Mouse (Mus musculus): ENCODE measurements around the gene Sema4d. TPM values are rescaled to one million over a fixed set of nuclear protein-coding genes. Genes with fewer than 3 reads are reported as not detected.

Sema4d gene
- total and polyA plus RNA-seq, 2 experiments from 2014 or later: 13.7 to 33.1 TPM

DNA sequence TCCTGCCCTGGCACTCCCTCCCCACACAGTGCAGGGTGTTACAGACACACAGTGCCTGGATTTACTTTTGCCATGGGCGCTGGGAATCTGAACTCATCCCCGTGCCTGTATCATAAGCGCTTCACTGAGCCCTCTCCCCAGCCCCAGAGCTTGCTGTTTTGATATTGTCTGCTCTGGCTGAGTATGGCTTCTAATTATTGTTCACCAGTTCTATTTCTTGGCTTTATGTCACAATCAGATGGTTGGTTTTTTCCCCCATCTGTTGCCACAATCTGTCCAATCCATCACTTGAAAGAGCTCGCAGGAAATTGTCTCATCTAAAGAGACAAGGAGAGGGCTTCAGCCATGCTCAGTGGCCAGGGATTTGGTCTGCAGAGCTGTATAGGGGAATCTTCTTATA lies 12.1 kb upstream of the Sema4d start:
- H3K9ac ChIP-seq (replicated peaks; ENCODE audit: low read length): 0 out of 2 replicates have a peak overlapping the region, but pooled peaks have one; percentile 9
- peak; percentile 79 for DNase-seq (ENCODE audit: low spot score)
- H3K4me2 ChIP-seq (ENCODE audit: low read depth, low read length): no peak overlapping the region
- H3K27ac ChIP-seq: peak overlapping the region; percentile 80
- no peaks in the 10 kb centered on the region for H3K9me3 ChIP-seq (ENCODE audit: low read length)
- no peak for TF ChIP-seq CTCF (IDR thresholded peaks at IDR 0.05; ENCODE audit: low read depth)
- peak; percentile 41 for ATAC-seq
- WGBS: 50% methylated on average over 4 of the region's 4 CpGs
- H3K27me3 ChIP-seq (ENCODE audit: insufficient read depth, low read length): no peaks in the 10 kb centered on the region
- peaks cover 4% of the 10 kb centered on the region; the same call in 1 of the 2 replicates for H3K4me1 ChIP-seq (ENCODE audit: insufficient read depth, low read length)
- no peak overlapping the region for H3K4me3 ChIP-seq (ENCODE audit: low read length)
- H3K36me3 ChIP-seq (ENCODE audit: insufficient read depth, low read length): no peaks in the 10 kb centered on the region

DNA sequence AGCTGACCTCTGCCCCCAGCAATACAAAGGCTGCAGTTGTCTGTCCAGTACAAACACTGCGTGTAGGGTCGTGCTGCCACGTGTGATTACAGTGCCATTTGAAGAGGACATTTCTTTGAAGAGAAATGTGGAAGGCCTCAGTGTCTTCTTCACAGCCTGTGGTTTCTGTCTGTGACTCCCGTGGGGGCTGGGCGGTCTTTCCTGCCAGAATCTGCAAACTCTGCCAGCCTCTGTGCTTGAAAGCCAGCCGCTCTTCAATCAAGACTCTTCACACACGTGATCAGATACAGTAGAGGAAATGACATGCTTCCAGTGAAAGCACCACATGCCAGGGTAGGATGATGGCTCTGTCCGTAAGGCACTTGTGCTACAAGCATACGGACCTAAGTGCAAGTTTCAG lies 7.4 kb upstream of the Sema4d start:
- Histone ChIP-seq H3K27ac (no peak overlapping the region), H3K27me3 (ENCODE audit: insufficient read depth, low read length) (no peaks in the 10 kb centered on the region), H3K36me3 (ENCODE audit: insufficient read depth, low read length) (no peaks in the 10 kb centered on the region), H3K9ac (replicated peaks; ENCODE audit: low read length) (no peak overlapping the region), H3K4me1 (ENCODE audit: insufficient read depth, low read length) (no peaks in the 10 kb centered on the region), H3K4me3 (ENCODE audit: low read length) (no peak overlapping the region), H3K9me3 (ENCODE audit: low read length) (no peaks in the 10 kb centered on the region), H3K4me2 (ENCODE audit: low read depth, low read length) (no peak overlapping the region)
- DNase-seq (ENCODE audit: low spot score) (peak; percentile 51), ATAC-seq (peak; percentile 48; the same call in 1 of the 2 replicates)
- TF ChIP-seq CTCF (IDR thresholded peaks at IDR 0.05; ENCODE audit: low read depth): no peak
- 42% methylated on average over 9 of the region's 9 CpGs for WGBS

DNA sequence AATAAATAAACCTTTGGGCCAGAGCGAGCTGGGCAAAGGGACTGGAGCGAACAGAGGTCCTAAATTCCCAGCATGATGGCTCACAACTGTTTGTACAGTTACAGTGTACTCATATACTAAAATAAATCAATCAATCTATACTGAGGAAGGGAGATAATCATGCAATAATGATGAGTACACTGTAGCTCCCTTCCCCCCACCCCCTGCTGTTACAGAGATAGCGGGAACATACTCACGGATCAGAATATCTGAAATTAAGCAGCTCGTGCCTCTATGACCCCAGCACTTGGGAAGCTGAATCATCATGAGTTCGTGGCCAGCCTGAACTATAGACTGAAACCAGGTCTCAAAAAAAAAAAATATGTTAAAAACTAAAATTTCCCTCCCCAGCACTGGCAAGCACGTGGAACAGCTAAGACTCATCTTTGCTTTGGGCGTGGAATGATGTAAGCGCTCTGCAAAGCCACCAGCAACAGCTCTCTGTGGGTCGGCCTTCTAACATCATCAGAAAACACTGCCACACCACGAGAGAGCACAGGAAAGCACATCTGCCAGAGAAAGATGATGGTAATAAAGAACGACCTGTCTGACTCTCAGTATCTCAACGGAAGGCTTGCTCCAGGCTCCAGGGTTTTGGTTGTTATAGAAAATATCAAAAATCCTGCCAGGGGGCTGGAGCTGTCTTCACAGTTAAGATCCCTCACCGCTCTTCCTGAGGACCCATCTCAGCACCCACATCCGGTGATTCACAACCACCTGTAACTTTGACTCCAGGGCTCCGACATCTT lies 6.4 kb upstream of the Sema4d start:
- no peak for TF ChIP-seq CTCF (IDR thresholded peaks at IDR 0.05; ENCODE audit: low read depth)
- Histone ChIP-seq H3K4me2 (ENCODE audit: low read depth, low read length) (no peak overlapping the region), H3K27ac (no peak overlapping the region), H3K9me3 (ENCODE audit: low read length) (no peaks in the 10 kb centered on the region), H3K4me3 (ENCODE audit: low read length) (no peak overlapping the region), H3K9ac (replicated peaks; ENCODE audit: low read length) (no peak overlapping the region), H3K4me1 (ENCODE audit: insufficient read depth, low read length) (no peaks in the 10 kb centered on the region), H3K27me3 (ENCODE audit: insufficient read depth, low read length) (no peaks in the 10 kb centered on the region), H3K36me3 (ENCODE audit: insufficient read depth, low read length) (no peaks in the 10 kb centered on the region)
- no peak for ATAC-seq
- WGBS: 85% methylated on average over 16 of the region's 16 CpGs
- DNase-seq (ENCODE audit: low spot score): no peak

DNA sequence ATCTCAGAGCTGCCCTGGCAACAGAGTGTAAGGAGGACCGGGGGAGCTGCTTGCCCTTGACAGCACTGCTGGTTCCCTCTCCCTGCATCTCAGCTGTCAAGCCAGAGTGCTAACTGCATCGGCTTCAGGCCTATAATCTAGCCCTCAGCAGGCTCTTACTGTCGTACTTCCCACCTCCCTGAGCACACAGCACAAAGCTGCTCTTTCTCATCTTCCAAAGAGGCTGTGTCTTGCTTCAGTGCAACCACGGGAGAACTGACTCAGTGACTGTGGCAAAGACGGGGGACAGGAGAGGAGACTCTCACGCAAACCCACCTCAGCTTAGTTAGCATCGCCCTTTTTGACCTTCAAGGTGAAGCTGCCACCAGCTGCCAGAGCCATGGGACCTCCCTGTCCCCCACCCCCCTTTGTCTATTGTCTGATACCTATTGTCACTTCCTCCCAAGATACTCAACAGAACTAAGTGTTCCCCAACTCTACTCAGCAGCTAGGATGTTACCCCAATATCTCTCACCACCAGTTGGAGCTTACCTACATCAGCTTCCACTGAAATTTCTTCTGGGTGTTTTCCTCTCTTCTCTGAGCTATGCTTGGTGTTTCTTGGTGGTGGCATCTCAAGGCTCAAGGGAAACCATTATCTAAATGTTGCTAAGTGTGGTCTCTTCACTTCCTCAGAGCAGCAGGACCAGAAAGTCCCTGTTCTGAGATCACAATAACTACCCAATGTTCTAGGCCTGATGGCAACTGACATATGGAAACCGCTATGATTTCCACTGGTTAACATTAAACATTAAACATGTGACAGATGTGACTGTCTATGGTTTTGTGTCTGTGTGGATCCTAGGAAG lies 4.6 kb upstream of the Sema4d start:
- WGBS: 52% methylated on average over 8 of the region's 8 CpGs
- no peak overlapping the region for H3K4me2 ChIP-seq (ENCODE audit: low read depth, low read length)
- ATAC-seq (no peak), DNase-seq (ENCODE audit: low spot score) (no peak)
- no peak overlapping the region for H3K27ac ChIP-seq
- no peaks in the 10 kb centered on the region for H3K27me3 ChIP-seq (ENCODE audit: insufficient read depth, low read length)
- H3K4me1 ChIP-seq (ENCODE audit: insufficient read depth, low read length): no peaks in the 10 kb centered on the region
- no peaks in the 10 kb centered on the region for H3K9me3 ChIP-seq (ENCODE audit: low read length)
- no peak overlapping the region for H3K9ac ChIP-seq (replicated peaks; ENCODE audit: low read length)
- no peak for TF ChIP-seq CTCF (IDR thresholded peaks at IDR 0.05; ENCODE audit: low read depth)
- no peaks in the 10 kb centered on the region for H3K36me3 ChIP-seq (ENCODE audit: insufficient read depth, low read length)
- no peak overlapping the region for H3K4me3 ChIP-seq (ENCODE audit: low read length)

DNA sequence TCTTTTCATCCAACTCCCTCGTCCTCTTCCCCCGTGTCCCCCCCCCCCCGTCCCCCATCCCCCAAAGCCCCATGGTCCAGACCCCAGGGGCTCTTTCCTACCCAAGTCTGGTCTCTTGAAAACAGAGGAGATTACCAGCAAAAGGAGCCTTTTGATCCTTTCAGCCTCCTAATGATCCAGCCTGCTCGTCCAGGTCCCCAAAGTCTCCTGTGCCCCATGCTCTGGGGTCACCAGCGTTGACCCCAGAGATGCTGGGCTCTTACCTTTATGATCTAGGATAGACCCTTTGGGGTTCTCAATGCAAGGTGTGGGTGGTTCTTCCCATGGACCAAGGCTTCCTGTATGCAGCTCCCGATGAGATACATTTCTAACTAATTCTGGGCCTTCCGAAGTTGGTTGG lies 401 bp upstream of the Sema4d start:
- Histone ChIP-seq H3K36me3 (ENCODE audit: insufficient read depth, low read length) (no peaks in the 10 kb centered on the region), H3K4me3 (ENCODE audit: low read length) (peak overlapping the region; percentile 80), H3K27me3 (ENCODE audit: insufficient read depth, low read length) (no peaks in the 10 kb centered on the region), H3K9ac (replicated peaks; ENCODE audit: low read length) (no peak overlapping the region), H3K4me2 (ENCODE audit: low read depth, low read length) (peak overlapping the region; percentile 80), H3K27ac (no peak overlapping the region), H3K9me3 (ENCODE audit: low read length) (no peaks in the 10 kb centered on the region), H3K4me1 (ENCODE audit: insufficient read depth, low read length) (peaks cover 25% of the 10 kb centered on the region)
- DNase-seq (ENCODE audit: low spot score) (no peak), ATAC-seq (peak; percentile 6; the same call in 1 of the 2 replicates)
- WGBS: 38% methylated on average over 6 of the region's 7 CpGs
- TF ChIP-seq CTCF (IDR thresholded peaks at IDR 0.05; ENCODE audit: low read depth): no peak

DNA sequence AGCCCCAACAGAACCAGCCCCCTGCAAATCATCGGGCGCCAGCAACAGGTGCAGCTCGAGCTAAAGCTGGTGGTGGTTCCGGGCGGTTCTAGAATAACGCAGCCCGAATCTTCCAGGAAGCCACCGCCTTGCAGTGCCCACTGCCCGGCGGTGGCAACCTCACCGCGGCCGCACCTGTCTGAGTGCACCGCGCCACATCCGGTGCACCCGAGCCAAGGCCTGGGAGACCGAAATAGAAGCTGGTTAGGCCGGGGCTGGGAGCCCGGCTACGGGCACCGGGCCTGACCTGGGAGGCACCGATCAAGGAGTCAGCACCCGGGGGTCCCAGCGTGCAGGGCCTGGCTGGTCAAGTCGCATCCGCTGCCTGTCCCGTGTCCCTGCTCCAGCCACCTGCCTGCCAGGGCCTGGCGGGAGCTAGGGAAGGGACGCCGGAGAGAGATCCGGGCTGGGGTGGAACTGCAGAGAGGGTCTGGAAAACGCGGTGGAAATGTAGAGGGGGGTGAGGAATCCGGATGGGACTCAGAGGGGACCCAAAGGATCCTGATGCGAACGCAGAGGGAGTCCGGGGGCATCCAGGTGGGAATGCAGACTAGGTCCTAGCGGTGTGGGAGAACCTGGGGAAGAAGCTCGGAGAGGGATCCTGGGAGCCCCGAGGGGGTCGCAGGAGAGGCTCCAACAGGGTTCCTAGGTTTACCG lies 670 bp downstream of the Sema4d start:
- Histone ChIP-seq H3K9ac (replicated peaks; ENCODE audit: low read length) (peak overlapping the region; percentile 81), H3K4me3 (ENCODE audit: low read length) (peak overlapping the region; percentile 80), H3K4me2 (ENCODE audit: low read depth, low read length) (peak overlapping the region; percentile 80), H3K27ac (peak overlapping the region; percentile 72), H3K36me3 (ENCODE audit: insufficient read depth, low read length) (no peaks in the 10 kb centered on the region), H3K27me3 (ENCODE audit: insufficient read depth, low read length) (no peaks in the 10 kb centered on the region), H3K9me3 (ENCODE audit: low read length) (no peaks in the 10 kb centered on the region), H3K4me1 (ENCODE audit: insufficient read depth, low read length) (peaks cover 25% of the 10 kb centered on the region)
- under 1% methylated on average over 43 of the region's 43 CpGs for WGBS
- ATAC-seq: peak; percentile 65
- TF ChIP-seq CTCF (IDR thresholded peaks at IDR 0.05; ENCODE audit: low read depth): 0 out of 2 replicates have a peak, but pooled peaks have one; percentile 25
- peak; percentile 55 for DNase-seq (ENCODE audit: low spot score)

Measured in hindbrain, postnatal 0 days (tissue).